Mouse (Mus musculus) induced T-regulatory cell, adult 2 months (primary cell): ENCODE data around the gene Nup43.
A peak's percentile ranks its signal among the peaks of the same experiment; 100 is the strongest.
"Not testable (repeated sequence)": the region's sequence is repeated elsewhere in the genome, so short reads cannot be mapped to it uniquely, and the experiment has no call there.

Source experiments
- DNase-seq: peaks from one replicate; pipeline ENCODE4 v3.0.0-alpha.2; 2012; ENCODE audit warnings: low read depth

Nup43 gene

DNA sequence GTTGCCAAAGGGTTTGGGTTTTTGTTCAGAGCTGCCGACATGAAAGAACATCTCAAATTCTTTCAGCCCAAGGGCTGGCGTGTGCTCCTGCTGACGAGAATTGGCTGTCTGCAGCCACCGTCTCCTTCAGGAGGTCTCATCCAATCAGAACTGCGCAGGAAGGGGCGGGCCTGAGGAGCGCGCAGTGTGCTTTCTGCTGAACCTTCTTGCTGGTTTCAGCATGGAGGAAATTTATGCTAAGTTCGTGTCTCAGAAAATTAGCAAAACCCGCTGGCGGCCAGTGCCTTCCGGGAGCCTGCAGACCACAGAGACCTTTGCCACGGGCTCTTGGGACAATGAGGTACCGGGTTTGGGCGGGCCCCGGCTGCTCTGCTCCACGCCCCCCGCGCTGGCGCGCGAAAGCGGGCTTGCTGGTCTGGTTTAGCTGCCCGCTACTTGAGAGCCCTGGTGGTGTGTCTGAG, at the start of gene Nup43:
Nup43 (plus strand) TSS at position 162 of the 461 bp plus-strand sequence.
- DNase-seq, result peak; percentile 95

GRCm38 (mm10) chr10:7617556-7617955, 49.7 kb upstream of the Nup43 start:
- not testable (repeated sequence) for DNase-seq

DNA sequence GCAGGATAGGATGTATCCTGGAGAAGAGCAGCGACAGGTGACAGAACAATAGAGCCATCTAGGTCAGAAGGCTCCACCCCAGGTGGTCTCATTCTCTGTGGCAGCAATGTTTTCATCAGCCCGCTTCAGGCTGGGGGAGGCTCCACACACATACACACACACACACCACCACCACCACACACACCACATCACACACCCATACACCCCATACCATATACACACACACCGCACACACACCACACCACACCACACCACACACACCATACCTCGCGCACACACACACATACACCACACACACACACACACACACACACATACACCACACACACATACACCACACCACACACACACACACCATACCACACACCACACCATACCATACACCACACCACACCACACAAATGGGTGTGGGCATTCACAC, 47.5 kb upstream of the Nup43 start:
- no peak for DNase-seq

- no peak for DNase-seq
Measured at GRCm38 (mm10) chr10:7620723-7621122, 46.6 kb upstream of the Nup43 start.

GRCm38 (mm10) chr10:7622378-7622777, 44.9 kb upstream of the Nup43 start:
- DNase-seq, result no peak

- DNase-seq, result no peak
Measured at GRCm38 (mm10) chr10:7623861-7624518, 43.3 kb upstream of the Nup43 start.

DNA sequence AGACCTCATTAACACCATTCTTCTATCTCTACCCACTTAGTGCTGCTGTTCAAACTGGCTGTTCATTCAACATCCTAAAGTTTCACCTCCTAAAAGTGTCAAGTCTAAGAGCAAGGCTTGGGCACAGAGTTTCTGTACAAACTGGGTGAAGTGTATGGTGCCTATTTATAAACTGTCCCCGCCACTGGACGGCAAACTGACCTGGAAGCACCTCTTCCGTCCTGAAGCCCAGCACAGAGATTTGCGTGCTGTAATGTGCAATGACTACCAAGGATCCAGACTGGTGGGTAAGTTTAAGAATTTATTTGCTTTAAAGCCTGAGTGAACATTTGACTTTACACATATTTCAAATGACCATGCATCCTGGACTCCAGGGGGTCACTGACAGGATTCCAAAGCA, 38.2 kb upstream of the Nup43 start:
- no peak for DNase-seq

DNA sequence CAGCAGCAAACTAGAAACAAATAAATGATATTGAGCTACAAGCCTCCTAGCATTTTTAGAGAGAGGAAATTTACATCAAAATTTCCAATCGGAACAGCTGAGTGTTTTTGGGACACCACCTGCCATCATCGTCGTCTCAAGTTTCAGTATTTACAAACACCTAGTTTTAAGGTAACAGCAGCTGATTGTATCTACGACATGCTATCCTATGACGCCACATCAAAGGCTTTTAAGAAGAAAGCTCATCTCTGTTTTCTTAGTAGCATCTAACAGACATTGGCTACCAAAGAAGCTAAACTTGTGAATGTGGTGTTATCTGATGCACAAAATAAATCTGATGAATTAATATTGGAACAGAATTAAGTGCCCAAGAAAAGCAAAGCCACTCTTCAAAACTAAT, 37.0 kb upstream of the Nup43 start:
- peak; percentile 14 for DNase-seq

DNA sequence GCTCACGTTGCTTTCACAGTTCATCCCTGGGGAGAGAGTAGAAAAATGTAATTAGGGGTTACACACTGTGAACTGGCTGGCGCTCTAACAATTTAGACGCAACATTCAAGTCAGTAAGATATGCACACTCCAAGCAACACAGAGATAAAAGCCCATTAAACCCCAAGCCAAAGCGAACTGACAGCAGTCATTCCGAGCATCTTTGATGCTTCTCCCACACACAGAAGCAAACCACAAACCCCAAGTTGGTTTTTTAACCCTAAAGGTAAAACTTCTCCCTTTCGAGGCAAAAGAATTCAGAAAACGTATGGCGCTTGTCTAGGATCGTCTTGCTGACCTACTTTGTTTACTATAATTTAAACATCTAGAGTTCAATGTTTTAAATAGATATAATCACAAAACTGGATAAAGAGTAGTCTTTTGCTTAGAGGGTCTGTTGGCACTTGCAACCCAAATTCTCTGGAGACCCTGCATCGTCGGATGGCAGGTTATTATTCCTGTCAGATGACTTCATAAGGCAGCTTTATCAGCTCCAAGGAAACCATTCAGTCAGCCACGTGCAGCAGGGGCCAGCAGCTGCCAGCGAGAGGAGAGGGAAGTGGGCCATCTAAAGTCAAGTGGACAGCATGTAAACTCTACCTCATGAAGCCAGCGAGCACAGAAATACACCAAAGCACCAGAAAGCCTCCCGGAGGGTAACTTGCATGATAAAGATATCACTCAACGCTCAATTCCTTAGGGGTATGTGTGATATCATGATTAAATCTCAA, 36.2 kb upstream of the Nup43 start:
- peak; percentile 7 for DNase-seq

DNA sequence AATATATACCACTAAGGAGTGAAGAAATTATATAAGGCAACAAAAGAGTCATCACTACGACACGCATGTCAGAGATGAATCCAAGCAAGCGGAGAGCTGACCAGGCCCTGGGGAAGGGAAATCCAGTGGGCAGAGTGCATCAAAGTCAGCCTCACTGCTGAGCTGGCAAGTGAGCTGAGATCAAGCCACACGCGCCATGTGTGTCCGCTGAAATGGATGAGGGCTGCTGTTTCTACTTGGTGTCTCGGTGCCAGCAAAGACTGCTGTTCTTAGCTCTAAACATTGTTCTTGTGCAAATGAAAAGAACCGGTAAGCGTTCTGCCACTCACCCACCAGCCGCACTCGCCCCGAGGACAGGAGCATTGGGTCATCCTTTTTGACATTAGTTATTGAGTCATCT, 26.9 kb upstream of the Nup43 start:
- no peak for DNase-seq

DNA sequence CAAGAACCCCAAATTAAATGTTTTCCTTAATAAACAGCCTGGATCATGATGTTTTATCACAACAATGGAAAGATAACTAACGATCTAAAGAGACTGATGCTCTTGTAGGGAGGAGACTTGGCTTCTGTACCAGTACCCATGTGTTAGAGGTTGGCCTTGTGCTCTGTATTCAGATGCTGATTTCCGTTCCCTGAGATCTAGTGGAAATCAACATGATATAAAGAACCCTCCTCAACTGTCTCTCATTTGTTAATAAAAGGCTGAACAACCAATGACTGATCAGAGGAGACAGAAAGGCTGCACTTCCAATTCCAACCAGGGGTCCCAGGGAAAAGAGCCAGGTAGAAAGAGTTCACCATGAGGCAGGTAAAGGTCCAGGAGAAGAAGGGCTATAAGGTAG, 21.4 kb upstream of the Nup43 start:
- DNase-seq, result no peak

DNA sequence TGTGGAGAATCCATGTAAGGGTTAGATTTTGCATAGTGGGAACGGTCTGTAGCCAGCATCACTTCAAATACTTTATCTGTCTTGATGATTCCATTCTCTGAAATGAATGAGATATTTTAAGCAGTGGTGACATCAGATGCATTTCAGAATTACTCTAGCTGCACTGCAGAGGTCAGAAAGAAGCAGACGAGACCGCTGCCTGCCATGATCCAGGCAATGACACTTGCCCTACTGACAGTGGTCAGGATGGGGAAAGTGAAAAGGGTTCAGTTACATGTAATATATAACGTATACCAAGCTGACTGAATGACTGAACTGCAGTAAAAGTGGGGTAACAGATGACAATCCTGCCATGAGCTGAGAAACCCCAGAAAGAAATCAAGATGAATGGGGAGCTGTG, 18.2 kb upstream of the Nup43 start:
- DNase-seq, result no peak

GRCm38 (mm10) chr10:7651057-7651456, 16.2 kb upstream of the Nup43 start:
- DNase-seq, result no peak

- peak; percentile 83 for DNase-seq
Measured at GRCm38 (mm10) chr10:7662471-7663141, 4.7 kb upstream of the Nup43 start.

GRCm38 (mm10) chr10:7663159-7664026, 3.9 kb upstream of the Nup43 start:
- peak; percentile 93 for DNase-seq

DNA sequence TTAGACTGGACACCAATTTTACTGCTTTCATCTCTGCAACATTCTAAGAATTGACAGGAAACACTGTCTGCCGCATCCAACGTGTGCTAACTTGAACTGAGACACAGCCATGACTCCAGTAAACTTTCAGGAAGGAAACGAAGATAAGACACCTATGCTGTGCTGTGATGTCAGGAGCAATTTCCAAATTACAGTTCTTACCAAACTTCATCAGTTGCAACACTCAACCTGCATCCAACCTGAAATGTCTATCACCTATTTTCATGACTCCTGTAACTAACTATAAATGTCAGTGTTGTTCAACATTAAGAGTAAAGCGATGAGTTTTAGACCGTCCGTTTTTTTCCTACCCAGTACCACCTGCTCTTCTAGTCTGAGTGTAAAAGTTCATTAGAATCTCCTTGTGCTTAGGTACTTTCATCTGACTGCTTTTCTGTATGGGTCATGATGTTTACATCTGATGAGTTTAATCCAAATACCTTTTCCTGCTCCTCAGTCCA, 3.2 kb upstream of the Nup43 start:
- peak; percentile 46 for DNase-seq

- no peak for DNase-seq
Measured at GRCm38 (mm10) chr10:7664889-7665288, 2.4 kb upstream of the Nup43 start.

DNA sequence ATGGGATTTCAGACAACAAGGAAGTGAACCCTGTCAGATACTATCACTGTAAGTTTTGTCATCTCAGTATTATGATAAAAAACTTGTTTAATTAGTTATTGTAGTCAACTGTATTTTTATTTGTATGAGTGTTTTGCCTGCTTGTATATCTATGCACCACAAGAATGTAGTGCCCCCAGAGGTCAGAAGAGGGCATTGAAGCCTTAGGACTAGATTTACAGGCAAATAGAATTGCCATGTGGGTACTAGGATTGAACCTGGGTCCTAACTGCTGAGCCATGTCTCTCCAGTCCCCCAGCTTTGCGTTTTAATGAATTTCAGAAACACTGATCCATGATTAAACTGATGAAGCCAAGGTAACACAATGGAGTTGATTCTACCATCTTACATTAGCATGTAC, 6.4 kb downstream of the Nup43 start:
- peak; percentile 70 for DNase-seq

- peak; percentile 90 for DNase-seq
Measured at GRCm38 (mm10) chr10:7680731-7681301, 13.5 kb downstream of the Nup43 start, which contains the start of the genes Pcmt1 and Lats1. Pcmt1 (minus strand) TSS chr10:7681136. Lats1 (plus strand) TSS chr10:7681214.

GRCm38 (mm10) chr10:7681343-7682025, 14.2 kb downstream of the Nup43 start:
- DNase-seq, result peak; percentile 75

DNA sequence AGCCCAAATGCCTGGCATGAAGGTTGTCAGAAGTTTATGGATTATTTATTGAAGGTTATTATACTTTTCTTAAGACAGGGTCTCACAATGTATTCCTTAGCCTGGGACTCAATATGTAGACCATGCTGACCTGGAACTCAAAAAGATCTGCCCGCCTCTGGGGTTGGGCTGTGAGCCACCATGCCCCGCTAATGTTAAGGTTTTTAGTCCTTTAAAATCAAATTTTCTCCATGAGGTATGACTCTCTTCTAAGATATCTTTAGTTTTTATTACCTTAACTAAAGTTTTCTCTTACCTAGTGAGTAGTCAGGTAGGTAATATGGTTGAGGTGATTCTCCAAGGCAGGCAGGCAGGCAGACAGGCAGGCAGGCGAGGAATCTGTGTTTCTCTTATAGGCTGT, 14.9 kb downstream of the Nup43 start:
- DNase-seq, result no peak
